Mouse (Mus musculus) forebrain, postnatal 0 days (tissue): ENCODE results near the gene Dock1. TPM values are rescaled to one million over a fixed set of nuclear protein-coding genes. Genes with fewer than 3 reads are reported as not detected.

Experiments
- ATAC-seq: fragments of 200-750 bp; cut with Nextera tagmentation; 2 replicates; pipeline ENCODE4 v1.8.0; 2017; ENCODE audit warnings: mild to moderate bottlenecking, moderate library complexity
- DNase-seq: peaks from one replicate; pipeline ENCODE4 v3.0.0-alpha.2; 2015
- H3K27ac ChIP-seq: fragments of 300-500 bp; sonication (generic); 2 replicates; pipeline ENCODE4 v1.5.1; 2014; ENCODE audit warnings: low read depth, mild to moderate bottlenecking, antibody characterized with exemption, low read length, moderate library complexity, mixed read lengths
- H3K27me3 ChIP-seq: fragments of 300-500 bp; sonication (generic); 2 replicates; pipeline ENCODE4 v1.6.1; 2014; ENCODE audit warnings: mild to moderate bottlenecking, low read length, mixed read lengths; ENCODE audit not compliant: insufficient read depth
- H3K36me3 ChIP-seq: fragments of 300-500 bp; sonication (generic); 2 replicates; pipeline ENCODE4 v1.6.1; 2014; ENCODE audit warnings: mild to moderate bottlenecking, moderate library complexity; ENCODE audit not compliant: insufficient read depth
- H3K4me1 ChIP-seq: fragments of 300-500 bp; sonication (generic); 2 replicates; pipeline ENCODE4 v1.6.1; 2014; ENCODE audit warnings: antibody characterized with exemption; ENCODE audit not compliant: insufficient read depth
- H3K4me2 ChIP-seq: fragments of 300-500 bp; sonication (generic); 2 replicates; pipeline ENCODE4 v1.6.1; 2014; ENCODE audit warnings: low read depth, mild to moderate bottlenecking, moderate library complexity
- H3K4me3 ChIP-seq: fragments of 300-500 bp; sonication (generic); 2 replicates; pipeline ENCODE4 v1.5.1; 2014; ENCODE audit warnings: low read depth, low read length, mixed read lengths
- H3K9ac ChIP-seq: fragments of 300-500 bp; sonication (generic); 2 replicates; pipeline ENCODE4 v1.6.1; 2014; ENCODE audit warnings: mild to moderate bottlenecking
- H3K9me3 ChIP-seq: fragments of 300-500 bp; sonication (generic); 2 replicates; pipeline ENCODE4 v1.6.1; 2016; ENCODE audit warnings: low read length
- CTCF ChIP-seq: sonication (generic); IDR thresholded peaks from 2 replicates; pipeline ENCODE4 v1.5.1; 2016; ENCODE audit warnings: antibody characterized with exemption, control low read depth, low read depth
- WGBS: fragments of 180-500 bp; shearing (Covaris S2); extraction: QIAGEN DNeasy Blood & Tissue Kit; methylation state at CpG from one replicate; pipeline ENCODE4 v1.1.7; 2014; 5-methylcytosine and 5-hydroxymethylcytosine counted together
- polyA plus RNA-seq: library from polyadenylated mRNA; unstranded; fragments of >200 nt; fragmentation: Nextera tagmentation; extraction: Ambion mirVana; gene quantifications from 2 replicates; pipeline ENCODE4 v1.2.1, GENCODE M21; 2015
- total RNA-seq: library from RNA; depleted of rRNA; stranded (reverse); fragments of >200 nt; gene quantifications from 2 replicates; pipeline ENCODE4 v1.2.3, GENCODE M21; 2014

Gene Dock1
- total and polyA plus RNA-seq, 2 experiments from 2014 or later = 5.5 to 12.6 TPM

DNA sequence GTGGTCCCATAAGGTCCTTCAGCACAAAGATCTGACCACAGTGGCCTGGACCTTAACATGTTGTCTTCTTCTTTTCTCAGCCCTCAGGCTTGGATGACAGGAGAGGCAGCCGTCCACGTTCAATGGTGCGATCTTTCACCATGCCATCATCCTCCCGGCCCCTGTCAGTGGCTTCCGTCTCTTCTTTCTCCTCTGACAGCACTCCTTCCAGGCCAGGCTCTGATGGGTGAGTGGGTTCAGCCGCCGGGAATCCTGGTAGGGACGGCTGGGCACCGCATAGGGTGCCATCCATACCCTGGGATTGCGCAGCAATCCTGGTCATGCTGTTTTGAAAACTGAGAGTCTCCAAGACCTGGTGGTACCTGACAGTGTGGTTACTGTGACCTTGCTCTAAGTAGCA lies 487.9 kb downstream of the Dock1 start:
- H3K9me3 ChIP-seq = no peaks in the 10 kb centered on the region
- no peaks in the 10 kb centered on the region for H3K4me1 ChIP-seq
- H3K36me3 ChIP-seq = no peaks in the 10 kb centered on the region
- TF ChIP-seq CTCF = no peak
- H3K27ac ChIP-seq = no peak overlapping the region
- 95% methylated on average over 10 of the region's 10 CpGs for WGBS
- no peak overlapping the region for H3K4me3 ChIP-seq
- ATAC-seq (no peak), DNase-seq (no peak)
- no peak overlapping the region for H3K4me2 ChIP-seq
- H3K27me3 ChIP-seq = no peaks in the 10 kb centered on the region
- H3K9ac ChIP-seq = no peak overlapping the region

DNA sequence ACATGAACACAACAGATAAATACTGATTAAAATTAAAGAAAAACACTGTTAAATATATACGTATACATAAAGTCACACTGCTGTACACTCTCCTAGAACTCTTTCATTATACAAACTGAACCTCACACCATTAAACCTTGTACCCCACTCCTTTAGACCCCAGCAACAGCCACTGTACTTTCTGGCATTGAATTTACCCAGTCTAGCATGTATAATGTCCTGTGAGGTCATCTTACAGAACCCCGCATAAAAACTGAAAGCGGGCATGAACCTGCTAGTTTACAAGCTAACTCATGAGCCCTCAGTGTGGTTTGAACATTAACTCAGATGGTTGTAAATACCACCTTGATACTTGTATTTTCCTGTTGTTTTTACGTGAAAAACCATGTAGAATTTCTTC lies 489.2 kb downstream of the Dock1 start:
- no peak overlapping the region for H3K27ac ChIP-seq
- no peaks in the 10 kb centered on the region for H3K4me1 ChIP-seq
- no peak overlapping the region for H3K4me2 ChIP-seq
- ATAC-seq (no peak), DNase-seq (no peak)
- no peak overlapping the region for H3K4me3 ChIP-seq
- no peaks in the 10 kb centered on the region for H3K36me3 ChIP-seq
- 51% methylated on average over 4 of the region's 4 CpGs for WGBS
- no peak overlapping the region for H3K9ac ChIP-seq
- no peak for TF ChIP-seq CTCF
- H3K9me3 ChIP-seq = no peaks in the 10 kb centered on the region
- no peaks in the 10 kb centered on the region for H3K27me3 ChIP-seq

- Histone ChIP-seq H3K9me3 (no peaks in the 10 kb centered on the region), H3K9ac (no peak overlapping the region), H3K4me1 (no peaks in the 10 kb centered on the region), H3K27ac (no peak overlapping the region), H3K27me3 (no peaks in the 10 kb centered on the region), H3K36me3 (no peaks in the 10 kb centered on the region), H3K4me2 (no peak overlapping the region), H3K4me3 (no peak overlapping the region)
- TF ChIP-seq CTCF = peak; percentile 76
- peak; percentile 39 for DNase-seq
- WGBS = 44% methylated on average over 3 of the region's 3 CpGs
- ATAC-seq = no peak
These were observed 494.7 kb downstream of the Dock1 start for GRCm38 (mm10) chr7:135165155-135165554.

DNA sequence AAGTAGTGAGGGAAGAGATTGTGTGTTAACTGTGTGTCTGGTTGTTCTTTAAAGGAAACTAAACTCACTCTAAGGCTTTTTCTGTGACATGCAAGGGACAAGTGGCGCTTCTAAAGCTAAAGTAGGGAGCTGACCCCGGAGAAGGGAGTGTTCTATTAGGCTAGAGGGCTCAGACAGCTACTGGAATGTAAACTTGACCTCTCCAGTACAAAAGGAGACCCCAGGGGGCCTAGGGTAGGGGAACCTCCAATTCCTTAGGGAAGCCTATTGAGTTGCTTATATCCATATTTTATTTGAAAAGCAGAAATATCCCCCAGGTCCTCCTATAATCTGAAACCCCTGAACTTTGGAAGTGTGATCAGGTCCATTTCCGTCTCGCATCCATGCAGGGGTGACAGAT lies 499.5 kb downstream of the Dock1 start:
- 67% methylated on average over 4 of the region's 4 CpGs for WGBS
- H3K4me2 ChIP-seq = no peak overlapping the region
- H3K27me3 ChIP-seq = no peaks in the 10 kb centered on the region
- DNase-seq = no peak
- H3K4me1 ChIP-seq = no peaks in the 10 kb centered on the region
- no peak for TF ChIP-seq CTCF
- no peak for ATAC-seq
- H3K9me3 ChIP-seq = no peaks in the 10 kb centered on the region
- no peak overlapping the region for H3K4me3 ChIP-seq
- no peak overlapping the region for H3K27ac ChIP-seq
- H3K9ac ChIP-seq = no peak overlapping the region
- H3K36me3 ChIP-seq = no peaks in the 10 kb centered on the region

DNA sequence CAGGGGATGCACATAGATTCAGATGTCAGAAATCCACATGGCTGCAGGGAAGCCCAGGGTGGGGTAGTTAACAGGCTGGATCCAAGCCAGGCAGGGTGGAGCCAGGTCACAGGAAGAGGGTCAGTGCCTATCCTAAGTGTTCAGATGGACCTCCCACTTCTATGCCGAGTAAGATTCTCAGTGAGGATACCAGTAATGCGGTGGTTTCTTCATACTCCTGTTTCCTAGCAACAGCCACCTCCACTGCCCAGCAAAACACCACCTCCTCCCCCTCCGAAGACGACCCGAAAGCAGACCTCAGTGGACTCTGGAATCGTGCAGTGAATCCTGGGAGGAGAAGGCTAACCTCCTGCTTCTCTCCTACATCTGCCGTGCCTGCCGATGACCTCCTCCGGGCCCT lies 501.8 kb downstream of the Dock1 start:
- H3K36me3 ChIP-seq = no peaks in the 10 kb centered on the region
- ATAC-seq (no peak), DNase-seq (no peak)
- no peak overlapping the region for H3K9ac ChIP-seq
- no peaks in the 10 kb centered on the region for H3K4me1 ChIP-seq
- H3K4me2 ChIP-seq = no peak overlapping the region
- no peak overlapping the region for H3K27ac ChIP-seq
- TF ChIP-seq CTCF = no peak
- 65% methylated on average over 9 of the region's 9 CpGs for WGBS
- H3K9me3 ChIP-seq = no peaks in the 10 kb centered on the region
- H3K4me3 ChIP-seq = no peak overlapping the region
- no peaks in the 10 kb centered on the region for H3K27me3 ChIP-seq

DNA sequence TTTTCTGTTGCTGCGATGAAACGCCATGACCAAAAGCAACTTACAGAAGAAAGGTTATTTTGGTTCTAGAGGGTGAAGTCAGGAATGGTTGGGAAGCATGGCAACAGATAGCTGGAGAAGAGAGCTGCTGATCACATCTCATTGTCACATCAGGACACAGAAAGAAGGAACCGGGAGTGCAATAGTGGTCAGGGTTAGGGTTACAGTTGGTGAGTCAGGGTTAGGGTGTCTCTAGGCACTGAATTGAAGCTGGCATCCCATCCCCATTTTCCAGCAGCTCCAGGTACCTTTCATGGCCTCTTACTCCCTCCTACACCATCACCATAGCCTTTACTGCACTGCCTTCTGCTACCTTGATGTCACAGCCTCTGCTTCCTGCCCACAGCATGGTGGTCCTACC lies 523.7 kb downstream of the Dock1 start:
- Histone ChIP-seq H3K4me3 (no peak overlapping the region), H3K9me3 (no peaks in the 10 kb centered on the region), H3K4me2 (no peak overlapping the region), H3K27me3 (no peaks in the 10 kb centered on the region), H3K36me3 (no peaks in the 10 kb centered on the region), H3K27ac (no peak overlapping the region), H3K4me1 (no peaks in the 10 kb centered on the region), H3K9ac (no peak overlapping the region)
- no peak for TF ChIP-seq CTCF
- 97% methylated on average over 3 of the region's 3 CpGs for WGBS
- DNase-seq (no peak), ATAC-seq (no peak)

DNA sequence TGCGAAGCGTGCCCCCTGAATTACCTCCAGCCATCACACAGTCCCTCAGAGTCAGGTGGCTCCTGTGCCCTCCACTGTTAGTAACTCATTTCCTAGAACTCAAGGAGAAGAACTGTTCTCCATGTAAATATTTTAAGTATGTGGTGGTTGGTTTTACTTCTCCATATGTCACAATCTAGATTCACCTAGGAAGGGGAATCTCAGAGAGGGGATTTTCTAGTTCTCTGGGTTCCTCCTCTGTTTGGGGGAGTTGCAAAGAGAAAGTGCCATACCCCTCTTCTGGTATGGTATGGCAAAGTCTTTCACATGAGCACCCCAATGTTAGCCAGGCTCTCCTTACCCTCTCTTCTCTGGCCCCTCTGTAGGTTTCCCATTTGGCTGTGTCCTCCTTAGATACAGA lies 525.2 kb downstream of the Dock1 start:
- Histone ChIP-seq H3K27ac (no peak overlapping the region), H3K4me2 (no peak overlapping the region), H3K9ac (no peak overlapping the region), H3K27me3 (no peaks in the 10 kb centered on the region), H3K9me3 (no peaks in the 10 kb centered on the region), H3K36me3 (no peaks in the 10 kb centered on the region), H3K4me1 (no peaks in the 10 kb centered on the region), H3K4me3 (no peak overlapping the region)
- no peak for DNase-seq
- no peak for ATAC-seq
- WGBS = 92% methylated on average over 2 of the region's 2 CpGs
- TF ChIP-seq CTCF = no peak

DNA sequence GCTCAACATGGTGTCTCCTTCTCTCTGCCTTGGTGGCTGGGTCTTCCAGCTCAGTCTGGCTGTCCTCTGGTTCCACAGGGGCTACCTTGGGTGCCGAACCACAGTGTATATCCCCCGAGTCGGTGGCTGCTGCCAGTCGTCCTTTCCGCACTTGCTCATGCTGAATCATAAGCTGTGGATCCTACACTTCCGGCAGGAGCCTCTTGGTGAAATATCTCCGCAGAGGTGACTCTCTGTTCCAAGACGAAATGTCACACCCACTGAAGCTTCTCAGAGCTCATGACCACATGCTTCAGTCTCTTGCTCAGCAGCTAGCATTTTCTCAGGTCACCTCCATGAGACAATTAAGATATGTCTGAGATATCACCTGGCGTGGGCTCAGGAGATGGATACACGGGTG lies 526.4 kb downstream of the Dock1 start:
- TF ChIP-seq CTCF = no peak
- DNase-seq (no peak), ATAC-seq (no peak)
- no peaks in the 10 kb centered on the region for H3K9me3 ChIP-seq
- H3K4me3 ChIP-seq = no peak overlapping the region
- no peaks in the 10 kb centered on the region for H3K36me3 ChIP-seq
- H3K4me1 ChIP-seq = no peaks in the 10 kb centered on the region
- no peaks in the 10 kb centered on the region for H3K27me3 ChIP-seq
- WGBS = 91% methylated on average over 10 of the region's 10 CpGs
- no peak overlapping the region for H3K27ac ChIP-seq
- no peak overlapping the region for H3K4me2 ChIP-seq
- H3K9ac ChIP-seq = no peak overlapping the region
